Mouse (Mus musculus): ENCODE data around the gene Prkcg.

- TF ChIP-seq CTCF (IDR thresholded peaks at IDR 0.05; ENCODE audit: control insufficient read depth, insufficient read depth, insufficient replicate concordance, low read depth, low read length) (no peak), POLR2A (IDR thresholded peaks at IDR 0.05; ENCODE audit: control insufficient read depth, low read depth, low read length) (no peak)
These were observed 81.4 kb downstream of the Prkcg start for GRCm38 (mm10) chr7:3370407-3370806.

All from testis, adult 2 months (tissue).